Mouse (Mus musculus) bone marrow, adult 2 months (tissue): ENCODE data around the gene Fen1.

Experiments
- CTCF ChIP-seq: fragments of 200-500 bp; IDR thresholded peaks from 2 replicates; pipeline ENCODE4 v1.5.1; 2011; ENCODE audit warnings: low read length, control low read depth; ENCODE audit not compliant: control insufficient read depth, insufficient read depth
- POLR2A ChIP-seq: fragments of 200-500 bp; IDR thresholded peaks from 2 replicates; pipeline ENCODE4 v1.6.1; 2011; ENCODE audit warnings: low read depth, mild to moderate bottlenecking, control low read depth, low read length, borderline replicate concordance; ENCODE audit not compliant: control insufficient read depth

DNA sequence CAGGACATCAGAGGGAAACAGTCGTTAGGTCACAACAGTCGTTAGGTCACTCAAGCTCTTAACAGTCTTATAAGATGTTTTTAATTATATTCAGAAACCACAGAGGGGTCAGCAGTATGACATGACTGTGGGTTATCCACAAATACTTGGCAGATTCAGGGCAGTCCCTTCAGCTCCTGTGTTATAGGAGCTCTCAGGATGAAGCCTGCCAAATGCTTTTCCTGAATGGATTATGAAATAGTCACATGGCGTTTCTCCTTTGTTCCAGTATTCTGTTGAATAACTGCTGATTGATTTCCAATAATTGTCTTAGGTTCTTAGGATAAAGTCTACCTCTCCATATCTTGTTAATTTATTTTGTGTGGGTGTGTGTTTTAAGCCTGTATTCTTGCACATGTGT is 54.8 kb downstream of the Fen1 start:
- TF ChIP-seq CTCF, result no peak
- no peak for TF ChIP-seq POLR2A
